Mouse (Mus musculus) fat pad, adult 2 months (tissue): ENCODE results near the gene Sec14l2.
A peak's percentile ranks its signal among the peaks of the same experiment; 100 is the strongest.

Experiments used
- DNase-seq: peaks from one replicate; pipeline ENCODE4 v3.0.0-alpha.2; 2011; ENCODE audit warnings: low read depth, low spot score; ENCODE audit errors: extremely low read depth

Sec14l2 gene

DNA sequence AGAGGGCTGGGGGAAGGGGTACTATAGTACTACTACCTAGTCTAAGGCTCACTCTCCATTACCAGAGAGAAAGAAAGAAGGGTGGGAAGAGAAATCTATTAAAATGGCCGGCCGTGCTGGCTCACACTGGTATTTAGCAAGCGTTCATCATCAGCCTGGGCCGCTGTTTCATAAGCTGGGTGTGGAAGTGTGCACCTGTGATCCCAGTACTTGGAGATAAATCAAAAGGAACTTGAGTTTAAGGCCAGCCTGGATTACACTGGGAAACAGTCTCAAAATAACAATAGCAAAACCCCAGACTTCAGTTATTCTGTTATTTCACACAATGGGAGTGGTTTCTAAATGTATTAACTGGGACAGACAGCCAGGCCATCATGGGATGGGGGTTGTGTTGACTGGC is 60.7 kb downstream of the Sec14l2 start:
- no peak for DNase-seq

DNA sequence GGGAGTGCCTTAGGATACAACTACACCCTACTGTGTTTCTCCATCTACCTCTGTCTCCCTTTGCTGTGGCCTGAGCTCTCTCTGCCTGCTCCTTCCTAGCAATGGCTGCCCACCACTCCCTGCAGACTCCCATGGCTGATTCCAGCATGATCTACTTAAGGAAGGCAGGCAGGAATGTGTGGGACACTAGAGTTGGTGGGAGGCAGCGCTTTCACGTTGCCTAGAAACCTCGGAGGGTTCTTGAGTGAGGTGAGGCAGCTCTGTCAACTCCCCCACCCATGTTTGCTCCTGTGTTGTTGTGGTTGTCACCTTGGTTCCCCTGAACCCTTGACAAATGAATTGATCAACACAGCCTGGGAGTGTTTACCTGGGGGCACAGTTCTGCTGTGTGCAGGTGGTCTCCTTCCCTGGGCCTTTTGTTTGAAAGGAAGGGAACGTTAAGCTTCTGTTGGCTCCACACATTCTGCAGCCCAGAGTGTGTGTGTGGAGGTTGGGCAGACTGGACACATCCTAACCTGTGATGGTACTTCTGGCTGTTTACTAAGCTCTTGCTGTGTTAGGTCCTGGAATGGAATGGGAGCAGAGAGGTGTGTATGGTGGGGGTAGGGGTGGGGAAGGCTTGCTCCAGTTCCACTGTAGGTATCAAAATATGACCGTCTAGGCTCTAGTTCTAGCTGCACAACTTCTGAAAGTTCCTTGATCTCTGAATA is 62.2 kb downstream of the Sec14l2 start:
- DNase-seq = no peak

DNA sequence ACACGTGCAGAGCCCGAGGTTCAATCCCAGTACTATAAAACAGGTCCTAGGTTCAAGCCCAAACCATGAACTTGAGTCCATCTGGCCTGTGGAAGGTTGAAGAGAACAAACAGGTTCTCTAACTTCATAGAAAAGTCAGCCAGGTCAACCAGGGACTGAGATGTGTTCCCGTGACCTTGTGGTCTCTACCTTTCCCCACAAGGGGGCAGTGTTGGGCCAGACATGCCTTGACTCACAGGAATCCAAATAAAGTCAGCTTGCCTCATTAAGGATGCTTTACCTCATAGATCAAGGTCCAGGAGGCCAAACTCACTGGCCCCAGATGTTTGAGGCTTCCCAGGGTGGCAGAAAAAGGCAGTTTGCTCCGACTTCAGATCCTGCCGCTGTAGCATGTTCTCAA is 69.6 kb downstream of the Sec14l2 start:
- DNase-seq = no peak

DNA sequence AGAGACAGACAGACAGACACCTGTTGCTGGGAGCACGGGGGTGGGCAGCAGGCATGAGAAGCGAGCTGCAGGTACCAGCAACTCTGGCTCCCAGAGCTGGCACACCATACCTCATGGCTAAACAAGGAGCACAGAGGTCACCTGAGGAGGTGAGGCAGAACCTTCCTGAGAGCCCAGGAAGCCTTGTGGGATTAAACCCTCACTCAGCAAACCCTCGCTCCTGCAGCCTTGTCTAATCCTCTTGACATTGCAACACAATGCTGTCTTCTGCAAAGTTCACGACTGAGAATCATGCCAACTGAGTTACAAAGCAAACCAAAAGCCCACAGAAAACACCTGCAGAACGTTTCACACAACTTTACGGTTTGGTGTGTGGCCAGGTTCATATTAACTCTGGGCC is 74.8 kb downstream of the Sec14l2 start:
- peak; percentile 67 for DNase-seq

DNA sequence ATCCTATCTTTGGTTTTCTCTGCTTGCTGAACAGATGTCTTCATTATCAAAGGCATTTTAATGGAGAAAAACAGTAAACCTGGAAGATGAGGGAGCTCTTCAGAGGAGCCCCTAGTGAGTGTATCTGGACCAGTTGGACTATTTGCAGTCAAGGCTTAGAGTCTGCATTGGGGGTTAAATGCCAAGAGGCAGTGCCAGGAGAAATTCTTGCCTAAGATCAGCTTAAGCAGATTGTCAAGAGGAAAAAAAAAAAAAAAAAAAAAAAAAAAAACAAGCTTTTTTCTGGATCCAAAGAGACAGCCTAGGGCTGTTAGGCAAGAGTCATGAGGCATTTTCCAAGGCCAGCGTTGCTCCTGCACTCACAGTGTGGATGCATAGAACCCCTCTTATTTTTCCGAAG is 75.4 kb downstream of the Sec14l2 start:
- DNase-seq = no peak
